Mouse (Mus musculus): Measurements from ENCODE around the gene Slc31a1.

DNA sequence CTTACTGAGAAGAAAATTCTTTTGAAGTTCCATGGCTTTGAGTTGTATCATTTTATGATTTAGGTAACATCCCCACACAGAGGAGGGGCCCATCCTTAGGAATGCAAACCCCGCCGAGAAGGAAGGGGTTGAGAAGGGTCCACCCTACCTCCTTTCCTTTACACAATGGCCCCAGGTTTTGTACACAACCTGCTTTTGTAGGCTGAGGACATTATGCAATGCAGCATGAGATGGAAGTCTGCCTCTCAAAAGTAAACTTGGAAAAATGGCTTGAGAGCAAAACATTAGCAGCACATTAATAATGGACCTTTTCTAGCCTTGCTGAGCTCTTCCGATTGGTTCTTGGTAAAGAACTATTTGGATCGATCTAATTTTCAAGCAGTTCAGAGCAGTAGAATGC is 5.8 kb downstream of the Slc31a1 start:
- TF ChIP-seq POLR2A (IDR thresholded peaks at IDR 0.05; ENCODE audit: extremely low read depth, insufficient read depth, low read length): no peak
- TF ChIP-seq CTCF (IDR thresholded peaks at IDR 0.05; ENCODE audit: low read depth, low read length): no peak
